Mouse (Mus musculus) kidney, embryonic 14.5 days (tissue): Measurements from ENCODE around the gene Id3. TPM values are rescaled to one million over a fixed set of nuclear protein-coding genes. Genes with fewer than 3 reads are reported as not detected.

ENCODE experiments used
- ATAC-seq: fragments of 200-750 bp; cut with Nextera tagmentation; 2 replicates; pipeline ENCODE4 v1.8.0; 2017; ENCODE audit warnings: moderate number of reproducible peaks, mild to moderate bottlenecking, moderate TSS enrichment, moderate library complexity; ENCODE audit not compliant: low FRiP score, low TSS enrichment
- H3K27ac ChIP-seq: fragments of 300-500 bp; sonication (generic); 2 replicates; pipeline ENCODE4 v1.5.1; 2014; ENCODE audit warnings: low read depth, mild to moderate bottlenecking, low read length, moderate library complexity, mixed read lengths
- H3K27me3 ChIP-seq: fragments of 300-500 bp; sonication (generic); 2 replicates; pipeline ENCODE4 v1.6.1; 2014; ENCODE audit warnings: mild to moderate bottlenecking, low read length; ENCODE audit not compliant: control insufficient read depth, insufficient read depth
- H3K36me3 ChIP-seq: fragments of 300-500 bp; sonication (generic); 2 replicates; pipeline ENCODE4 v1.6.1; 2014; ENCODE audit warnings: low read length, mixed read lengths; ENCODE audit not compliant: control insufficient read depth, insufficient read depth
- H3K4me1 ChIP-seq: fragments of 300-500 bp; sonication (generic); 2 replicates; pipeline ENCODE4 v1.6.1; 2014; ENCODE audit warnings: low read length, mixed read lengths; ENCODE audit not compliant: control insufficient read depth, insufficient read depth
- H3K4me2 ChIP-seq: fragments of 300-500 bp; sonication (generic); replicated peaks from 2 replicates; pipeline ENCODE4 v1.6.1; 2014; ENCODE audit warnings: low read depth, mild to moderate bottlenecking, low read length
- H3K4me3 ChIP-seq: fragments of 300-500 bp; sonication (generic); 2 replicates; pipeline ENCODE4 v1.5.1; 2014; ENCODE audit warnings: mild to moderate bottlenecking, low read length
- H3K9ac ChIP-seq: fragments of 300-500 bp; sonication (generic); 2 replicates; pipeline ENCODE4 v1.6.1; 2014; ENCODE audit warnings: low read depth, mild to moderate bottlenecking, low read length, moderate library complexity
- H3K9me3 ChIP-seq: fragments of 300-500 bp; sonication (generic); 2 replicates; pipeline ENCODE4 v1.6.1; 2016; ENCODE audit warnings: low read length; ENCODE audit not compliant: control insufficient read depth
- WGBS: fragments of 180-500 bp; shearing (Covaris S2); extraction: QIAGEN DNeasy Blood & Tissue Kit; methylation state at CpG from one replicate; pipeline ENCODE4 v1.1.7; 2014; 5-methylcytosine and 5-hydroxymethylcytosine counted together
- polyA plus RNA-seq: library from polyadenylated mRNA; unstranded; fragments of >200 nt; fragmentation: Nextera tagmentation; extraction: Ambion mirVana; gene quantifications from 2 replicates; pipeline ENCODE4 v1.2.1, GENCODE M21; 2014

Gene Id3
- polyA plus RNA-seq, 1 experiment from 2014 or later = 848 TPM

DNA sequence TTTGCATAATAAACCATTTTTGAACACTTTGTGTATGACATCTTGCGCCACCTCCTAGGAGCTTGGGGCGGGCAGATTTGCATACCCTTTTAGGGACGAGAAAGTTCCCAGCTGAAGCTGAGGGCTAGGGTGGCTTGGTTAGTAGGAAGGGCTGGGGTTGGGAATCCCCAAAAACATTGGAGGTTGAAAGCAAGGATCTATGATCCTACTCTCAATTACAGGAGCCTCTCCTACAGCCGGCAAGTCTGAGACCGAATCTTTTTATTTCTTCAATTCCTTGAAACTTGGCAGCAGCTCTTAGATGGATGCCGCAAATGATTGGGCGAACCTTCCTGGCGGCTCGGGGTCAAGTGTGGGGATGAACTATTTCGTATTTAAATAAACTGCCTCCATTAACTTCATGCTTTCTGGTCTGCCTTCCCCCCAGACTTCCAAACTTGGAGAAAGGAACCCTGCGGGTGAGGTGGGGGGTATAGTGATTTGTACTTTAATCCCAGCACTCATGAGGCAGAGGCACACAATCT lies 2.1 kb downstream of the Id3 start:
- Histone ChIP-seq H3K27ac (peak overlapping the region; percentile 100), H3K4me3 (peak overlapping the region; percentile 87), H3K9me3 (no peaks in the 10 kb centered on the region), H3K4me2 (peak overlapping the region; percentile 79), H3K4me1 (peaks cover 44% of the 10 kb centered on the region), H3K27me3 (no peaks in the 10 kb centered on the region), H3K36me3 (peaks cover 12% of the 10 kb centered on the region; the same call in 1 of the 2 replicates), H3K9ac (peak overlapping the region; percentile 95)
- ATAC-seq = no peak
- 2% methylated on average over 11 of the region's 11 CpGs for WGBS

DNA sequence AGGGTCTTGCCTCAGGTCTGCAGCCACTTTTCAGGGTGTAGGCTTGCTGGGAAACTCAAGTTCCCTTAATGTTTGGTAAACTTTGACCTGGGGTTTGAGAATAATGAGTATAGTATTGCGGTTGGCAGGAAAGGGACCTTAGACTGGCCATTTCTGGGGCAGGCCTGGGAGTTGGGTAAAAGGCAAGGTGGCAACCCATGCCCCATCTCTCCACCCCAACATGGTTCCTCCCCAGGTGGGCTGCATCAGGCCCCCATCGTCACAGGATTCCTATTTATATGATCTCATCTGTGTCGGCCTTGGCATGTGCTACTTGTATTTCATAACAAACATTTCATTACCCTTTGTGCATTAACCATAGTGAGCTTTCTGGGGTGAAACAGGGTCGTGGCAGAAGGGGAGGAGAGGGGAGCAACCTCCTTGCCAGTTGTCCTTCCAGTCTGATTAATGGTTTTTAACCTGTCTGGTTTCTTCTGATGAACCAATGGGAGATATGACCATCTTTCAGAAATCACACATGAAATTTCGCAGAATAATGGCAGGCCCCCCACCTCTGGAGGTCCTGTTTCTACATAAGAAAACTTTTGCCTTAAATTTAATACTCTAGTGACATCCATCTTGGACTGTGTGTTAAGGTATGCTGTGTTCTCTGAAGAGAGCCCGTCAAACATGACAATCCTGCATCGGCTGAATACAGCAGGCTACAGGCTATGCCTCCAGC lies 2.9 kb downstream of the Id3 start:
- Histone ChIP-seq H3K9me3 (no peaks in the 10 kb centered on the region), H3K9ac (peak overlapping the region; percentile 95), H3K4me2 (peak overlapping the region; percentile 79), H3K36me3 (peaks cover 12% of the 10 kb centered on the region; the same call in 1 of the 2 replicates), H3K4me1 (peaks cover 38% of the 10 kb centered on the region), H3K27me3 (no peaks in the 10 kb centered on the region), H3K4me3 (peak overlapping the region; percentile 87), H3K27ac (peak overlapping the region; percentile 100)
- ATAC-seq = no peak
- WGBS = 7% methylated on average over 7 of the region's 7 CpGs

DNA sequence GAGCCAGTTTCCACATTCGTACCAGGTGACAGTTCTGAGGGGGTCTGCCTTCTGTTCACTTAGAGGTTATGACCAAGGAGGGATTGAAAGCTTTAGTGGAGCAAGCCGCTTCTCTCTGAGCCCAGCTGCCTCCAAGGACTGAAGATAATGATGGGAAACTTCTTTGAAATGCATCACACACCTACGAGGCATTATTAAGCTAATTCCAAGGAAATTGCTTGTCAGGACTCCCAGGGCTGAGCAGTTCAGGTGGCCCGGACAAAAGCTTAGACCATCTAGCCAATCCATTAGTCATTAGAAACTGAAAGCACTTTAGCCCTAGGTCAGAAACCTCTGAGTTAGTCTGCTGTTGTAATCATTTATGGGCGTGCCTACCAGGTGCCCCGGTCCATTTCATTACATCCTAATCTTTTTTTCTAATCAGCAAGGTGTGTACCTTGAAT lies 3.4 kb downstream of the Id3 start:
- WGBS = 4% methylated on average over 6 of the region's 6 CpGs
- Histone ChIP-seq H3K36me3 (peaks cover 12% of the 10 kb centered on the region; the same call in 1 of the 2 replicates), H3K9me3 (no peaks in the 10 kb centered on the region), H3K4me2 (peak overlapping the region; percentile 79), H3K27me3 (no peaks in the 10 kb centered on the region), H3K27ac (peak overlapping the region; percentile 100), H3K9ac (peak overlapping the region; percentile 95; the same call in 1 of the 2 replicates), H3K4me1 (peaks cover 32% of the 10 kb centered on the region), H3K4me3 (peak overlapping the region; percentile 87)
- ATAC-seq = no peak

DNA sequence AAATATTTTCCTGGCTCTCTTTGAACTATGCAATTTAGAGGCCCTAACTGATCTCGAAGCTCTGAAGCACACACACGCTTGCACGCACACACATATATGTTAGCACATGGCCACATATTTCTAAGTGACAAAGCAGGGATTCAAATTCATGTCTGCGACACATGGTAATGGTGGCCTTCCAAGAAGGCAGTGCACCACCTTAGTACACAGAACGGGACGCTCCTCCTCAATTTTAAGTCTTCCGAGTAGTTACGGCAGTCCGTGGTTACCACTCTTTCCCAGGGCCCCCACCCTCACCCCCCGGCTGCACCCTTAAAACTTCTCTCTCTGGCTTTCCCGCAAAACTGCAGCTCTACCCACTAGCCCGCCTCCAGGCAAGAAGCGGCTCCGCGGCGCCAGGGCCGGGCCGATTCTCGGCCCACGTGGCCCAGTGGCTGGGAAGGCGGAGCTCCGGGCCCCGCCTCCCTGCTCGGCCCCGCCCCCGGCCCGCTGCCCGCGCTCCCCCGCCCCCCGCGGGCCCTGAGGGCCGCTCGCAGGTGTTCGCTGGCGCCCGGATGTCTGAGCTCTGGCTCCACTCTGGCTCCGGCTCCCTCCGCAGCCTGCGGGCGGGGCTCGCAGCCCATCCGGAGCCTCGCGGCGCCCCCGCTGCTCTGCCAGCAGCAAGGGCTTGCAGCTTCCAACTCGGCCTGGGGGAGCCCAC lies 4.3 kb downstream of the Id3 start:
- ATAC-seq = peak; percentile 76
- H3K4me1 ChIP-seq = peaks cover 24% of the 10 kb centered on the region
- no peaks in the 10 kb centered on the region for H3K27me3 ChIP-seq
- WGBS = 1% methylated on average over 41 of the region's 48 CpGs
- peak overlapping the region; percentile 44; the same call in 1 of the 2 replicates for H3K9ac ChIP-seq
- H3K4me2 ChIP-seq = peak overlapping the region; percentile 47
- peak overlapping the region; percentile 100 for H3K27ac ChIP-seq
- H3K4me3 ChIP-seq = peak overlapping the region; percentile 28
- H3K9me3 ChIP-seq = no peaks in the 10 kb centered on the region
- H3K36me3 ChIP-seq = peaks cover 12% of the 10 kb centered on the region; the same call in 1 of the 2 replicates

DNA sequence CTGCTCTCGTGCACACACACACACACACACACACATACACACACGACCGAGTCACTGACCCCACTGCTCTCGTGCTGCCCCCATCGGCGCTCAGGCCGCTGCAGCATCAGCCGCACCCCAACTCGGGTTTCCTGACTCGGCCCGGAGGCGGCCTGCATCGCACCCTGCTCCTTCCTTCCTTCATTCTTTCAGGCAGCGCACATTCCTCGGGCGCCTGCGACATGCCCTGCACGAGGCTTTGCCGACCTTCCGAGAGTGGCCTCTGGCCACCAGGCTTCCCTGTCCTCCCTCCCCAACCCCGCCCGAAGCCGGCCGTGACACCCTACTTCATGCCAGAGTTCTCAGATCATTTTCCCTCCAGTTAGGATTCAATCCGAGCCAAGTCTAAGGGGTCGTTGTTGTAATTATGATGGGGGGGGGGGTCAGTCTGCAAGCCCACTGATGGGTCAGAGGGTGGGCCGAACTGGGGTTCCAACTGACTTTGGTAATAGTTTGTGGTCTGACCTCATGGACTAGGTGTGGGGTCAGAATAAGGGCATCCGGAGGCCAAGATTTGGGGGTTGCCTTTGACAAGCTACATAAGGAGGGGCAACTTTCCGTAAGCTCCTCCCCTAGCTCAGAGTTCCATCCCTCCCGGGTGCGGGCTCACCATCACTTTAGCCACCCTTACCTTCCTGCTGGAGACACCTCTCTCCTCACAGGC lies 5.2 kb downstream of the Id3 start:
- Histone ChIP-seq H3K9ac (peak overlapping the region; percentile 48; the same call in 1 of the 2 replicates), H3K4me3 (no peak overlapping the region; the same call in 1 of the 2 replicates), H3K4me1 (peaks cover 20% of the 10 kb centered on the region), H3K27me3 (no peaks in the 10 kb centered on the region), H3K9me3 (no peaks in the 10 kb centered on the region), H3K4me2 (peak overlapping the region; percentile 47), H3K27ac (peak overlapping the region; percentile 100), H3K36me3 (peaks cover 12% of the 10 kb centered on the region; the same call in 1 of the 2 replicates)
- peak; percentile 3; the same call in 1 of the 2 replicates for ATAC-seq
- WGBS = 4% methylated on average over 30 of the region's 31 CpGs

DNA sequence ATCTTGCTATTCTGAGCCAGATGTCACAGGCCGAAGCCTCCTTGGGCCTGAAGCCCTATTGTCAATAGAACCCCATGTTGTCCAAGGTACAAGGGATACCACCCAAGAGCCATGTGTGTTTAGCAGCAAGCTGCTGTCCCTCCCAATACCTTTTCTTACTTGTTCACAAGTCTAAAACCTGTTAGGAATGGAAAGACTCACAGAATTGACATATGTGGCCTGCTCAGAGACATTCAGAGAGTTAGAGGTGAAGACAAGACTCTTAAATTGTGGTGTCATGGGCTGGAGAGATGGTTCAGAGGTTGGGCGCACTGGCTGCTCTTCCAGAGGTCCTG lies 5.7 kb downstream of the Id3 start:
- ATAC-seq = no peak
- no peak overlapping the region for H3K4me2 ChIP-seq

DNA sequence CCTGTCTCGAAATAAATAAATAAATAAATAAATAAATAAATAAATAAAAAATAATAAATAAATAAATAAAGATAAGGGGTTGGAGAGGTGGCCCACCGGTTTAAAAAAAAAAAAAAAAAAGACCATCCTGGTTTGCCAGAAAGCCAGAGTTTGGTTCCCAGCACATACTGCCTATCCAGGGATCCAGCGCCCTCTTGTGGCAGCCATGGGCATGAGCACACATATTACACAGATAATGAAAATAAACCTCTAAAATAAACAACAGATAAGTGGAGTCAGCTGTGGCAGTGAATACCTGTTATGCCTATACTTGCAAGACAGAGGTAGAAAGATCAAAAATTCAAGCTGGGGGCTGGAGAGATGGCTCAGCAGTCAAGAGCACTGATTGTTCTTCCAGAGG lies 6.4 kb downstream of the Id3 start:
- no peak overlapping the region for H3K4me2 ChIP-seq
- no peaks in the 10 kb centered on the region for H3K27me3 ChIP-seq
- no peak overlapping the region for H3K9ac ChIP-seq
- no peak overlapping the region for H3K4me3 ChIP-seq
- WGBS = 47% methylated on average over 3 of the region's 3 CpGs
- H3K36me3 ChIP-seq = peaks cover 12% of the 10 kb centered on the region; the same call in 1 of the 2 replicates
- H3K27ac ChIP-seq = no peak overlapping the region
- no peaks in the 10 kb centered on the region for H3K9me3 ChIP-seq
- no peak for ATAC-seq
- H3K4me1 ChIP-seq = peaks cover 20% of the 10 kb centered on the region

More for the DNA sequence above, 5.7 kb downstream of the Id3 start:
- Histone ChIP-seq H3K4me3 (no peak overlapping the region), H3K27ac (peak overlapping the region; percentile 100), H3K9ac (no peak overlapping the region), H3K4me1 (peaks cover 20% of the 10 kb centered on the region), H3K36me3 (peaks cover 12% of the 10 kb centered on the region; the same call in 1 of the 2 replicates), H3K9me3 (no peaks in the 10 kb centered on the region), H3K27me3 (no peaks in the 10 kb centered on the region)
- 76% methylated on average over 2 of the region's 2 CpGs for WGBS

DNA sequence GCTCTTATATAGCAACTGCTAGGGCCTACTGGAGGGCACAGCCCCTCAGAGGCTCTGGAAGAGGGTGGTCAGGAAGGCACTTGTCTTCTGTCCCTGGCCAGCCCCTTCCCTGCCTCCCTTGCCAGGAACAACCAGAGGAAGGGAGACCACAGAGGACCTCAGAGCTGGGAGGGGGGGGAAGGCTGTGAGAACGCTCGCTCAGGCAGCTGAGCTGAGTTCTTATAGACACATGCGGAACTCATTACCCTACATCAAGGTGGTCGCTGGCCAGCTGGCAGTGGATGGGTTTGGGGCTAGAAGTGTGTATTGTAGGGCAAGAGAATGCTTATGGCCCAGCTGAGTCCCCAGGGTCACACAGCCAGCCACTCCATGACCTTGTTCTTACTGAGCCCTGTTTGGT lies 7.3 kb downstream of the Id3 start:
- Histone ChIP-seq H3K27me3 (no peaks in the 10 kb centered on the region), H3K9ac (no peak overlapping the region), H3K9me3 (no peaks in the 10 kb centered on the region), H3K27ac (no peak overlapping the region), H3K36me3 (peaks cover 4% of the 10 kb centered on the region; the same call in 1 of the 2 replicates), H3K4me2 (no peak overlapping the region), H3K4me3 (no peak overlapping the region), H3K4me1 (peaks cover 20% of the 10 kb centered on the region)
- WGBS = 72% methylated on average over 4 of the region's 4 CpGs
- ATAC-seq = no peak
